Mouse (Mus musculus): ENCODE results near the gene Nbas. TPM values are rescaled to one million over a fixed set of nuclear protein-coding genes. Genes with fewer than 3 reads are reported as not detected.

Nbas gene
- polyA plus RNA-seq, 1 experiment from 2014 or later = 12.9 TPM

DNA sequence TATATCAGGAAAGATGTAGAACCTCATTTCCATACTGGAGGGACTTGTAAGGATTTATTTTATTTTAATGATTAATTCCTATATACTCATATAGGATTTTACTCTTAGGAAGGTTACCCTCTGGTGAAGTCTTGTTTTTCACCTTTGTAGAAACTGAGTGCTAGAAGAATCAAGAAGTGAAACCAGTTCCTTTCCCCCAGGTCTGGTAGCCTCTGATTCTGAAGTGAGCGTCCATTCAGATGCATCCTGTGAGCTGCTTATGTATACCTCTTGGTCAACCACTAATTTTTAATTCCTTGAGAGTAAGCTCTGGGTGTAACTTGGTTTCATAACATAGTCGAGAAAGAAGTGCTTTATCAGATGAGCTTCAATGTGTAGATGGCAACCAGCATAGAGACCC, 196.6 kb downstream of the Nbas start:
- no peak for ATAC-seq (ENCODE audit: insufficient number of reproducible peaks, low FRiP score, low TSS enrichment, low read depth)
- Histone ChIP-seq H3K36me3 (no peaks in the 10 kb centered on the region), H3K4me1 (0 out of 2 replicates have a peak, but pooled peaks cover 3% of the 10 kb centered on the region), H3K27me3 (no peaks in the 10 kb centered on the region), H3K27ac (replicated peaks) (no peak overlapping the region), H3K9ac (no peak overlapping the region), H3K4me2 (replicated peaks) (no peak overlapping the region), H3K4me3 (replicated peaks) (no peak overlapping the region), H3K9me3 (replicated peaks) (no peaks in the 10 kb centered on the region)
- WGBS = 91% methylated on average over 2 of the region's 2 CpGs

DNA sequence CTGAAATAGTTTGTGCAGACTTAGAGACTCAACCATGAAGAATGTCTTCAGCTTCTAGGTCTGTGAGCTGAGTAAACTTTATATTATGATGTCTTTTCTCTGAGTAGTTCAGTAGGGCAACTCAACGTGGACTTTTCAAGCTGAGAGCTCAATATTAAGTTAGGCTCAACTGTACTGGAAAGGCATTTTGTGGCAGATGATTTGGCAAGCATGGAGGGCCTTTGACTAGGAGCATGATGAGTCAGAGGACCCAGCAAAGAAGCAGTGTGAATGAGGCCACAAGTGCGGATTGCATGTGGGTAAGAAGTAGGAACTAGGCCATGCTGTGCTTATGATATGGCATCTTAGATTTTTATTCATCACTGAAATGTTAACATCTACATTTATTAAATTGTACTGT, 205.9 kb downstream of the Nbas start:
- Histone ChIP-seq H3K27me3 (no peaks in the 10 kb centered on the region), H3K4me3 (replicated peaks) (no peak overlapping the region), H3K9ac (no peak overlapping the region), H3K36me3 (0 out of 2 replicates have a peak, but pooled peaks cover 7% of the 10 kb centered on the region), H3K4me1 (no peaks in the 10 kb centered on the region), H3K9me3 (replicated peaks) (no peaks in the 10 kb centered on the region), H3K27ac (replicated peaks) (no peak overlapping the region), H3K4me2 (replicated peaks) (no peak overlapping the region)
- 88% methylated on average over 2 of the region's 2 CpGs for WGBS
- no peak for ATAC-seq (ENCODE audit: insufficient number of reproducible peaks, low FRiP score, low TSS enrichment, low read depth)

DNA sequence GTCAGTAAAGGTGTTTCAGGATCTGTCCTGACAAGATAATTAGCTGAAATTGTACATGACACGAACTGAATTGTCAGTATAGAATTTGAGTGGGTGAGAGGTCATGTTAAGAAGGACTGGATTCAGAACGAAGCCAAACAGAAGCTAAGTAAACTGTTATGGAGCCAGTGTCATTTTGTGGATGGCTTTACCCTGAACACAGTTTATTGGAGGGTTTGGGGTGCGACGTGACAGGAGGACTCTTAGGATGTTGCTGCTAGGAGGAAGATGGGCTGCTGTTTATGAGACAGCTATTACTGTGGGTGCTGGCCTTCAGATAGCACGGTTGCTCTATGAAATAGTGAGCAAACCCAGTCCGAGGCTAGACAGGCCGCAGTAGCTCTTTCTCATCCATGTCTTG, 210.2 kb downstream of the Nbas start:
- no peak overlapping the region for H3K4me2 ChIP-seq (replicated peaks)
- 76% methylated on average over 7 of the region's 7 CpGs for WGBS
- H3K9ac ChIP-seq = no peak overlapping the region
- no peak overlapping the region for H3K4me3 ChIP-seq (replicated peaks)
- H3K27me3 ChIP-seq = no peaks in the 10 kb centered on the region
- no peak for ATAC-seq (ENCODE audit: insufficient number of reproducible peaks, low FRiP score, low TSS enrichment, low read depth)
- H3K27ac ChIP-seq (replicated peaks) = no peak overlapping the region
- 0 out of 2 replicates have a peak, but pooled peaks cover 7% of the 10 kb centered on the region for H3K36me3 ChIP-seq
- H3K9me3 ChIP-seq (replicated peaks) = no peaks in the 10 kb centered on the region
- no peaks in the 10 kb centered on the region for H3K4me1 ChIP-seq

DNA sequence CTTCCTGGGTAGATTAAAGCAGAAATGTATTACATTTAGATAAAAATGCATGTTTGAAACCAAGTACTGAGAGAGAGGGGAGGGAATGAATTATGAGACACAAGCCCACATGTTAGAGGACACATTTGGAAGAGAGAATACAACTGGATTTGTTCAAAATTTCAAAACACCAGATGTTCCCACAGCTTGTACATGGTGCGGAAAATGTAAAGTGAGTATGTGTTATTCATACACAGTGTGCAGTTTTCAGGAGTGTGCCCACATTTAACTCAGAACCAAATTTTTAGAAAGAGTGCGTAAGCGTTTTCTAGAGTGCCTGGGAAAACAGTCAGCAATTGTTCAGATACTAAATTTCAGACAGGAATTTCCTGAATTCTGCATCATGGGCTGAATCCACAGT, 217.3 kb downstream of the Nbas start:
- Histone ChIP-seq H3K4me1 (no peaks in the 10 kb centered on the region), H3K27ac (replicated peaks) (no peak overlapping the region), H3K9me3 (replicated peaks) (no peaks in the 10 kb centered on the region), H3K4me3 (replicated peaks) (no peak overlapping the region), H3K27me3 (no peaks in the 10 kb centered on the region), H3K4me2 (replicated peaks) (no peak overlapping the region), H3K36me3 (no peaks in the 10 kb centered on the region), H3K9ac (no peak overlapping the region)
- 55% methylated on average over 3 of the region's 3 CpGs for WGBS
- no peak for ATAC-seq (ENCODE audit: insufficient number of reproducible peaks, low FRiP score, low TSS enrichment, low read depth)

DNA sequence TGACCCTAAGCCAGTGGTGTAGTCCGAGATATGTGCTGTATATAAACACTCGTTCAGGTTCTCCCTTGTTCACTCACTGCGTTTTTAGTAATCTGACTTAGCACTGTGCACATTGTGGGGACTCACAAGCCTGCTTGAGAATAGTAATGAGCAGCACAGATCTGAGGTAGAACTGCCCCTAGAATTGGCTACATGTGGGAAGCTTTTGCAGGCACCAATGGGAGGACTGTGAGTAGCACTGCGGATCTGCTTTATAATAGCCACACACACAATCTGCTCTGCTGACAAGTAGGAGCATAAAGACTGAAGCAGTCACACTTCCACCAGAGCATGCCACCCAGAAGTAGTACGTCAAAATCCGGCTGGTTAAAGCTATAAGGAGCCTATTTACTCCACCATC, 228.3 kb downstream of the Nbas start:
- no peak for ATAC-seq (ENCODE audit: insufficient number of reproducible peaks, low FRiP score, low TSS enrichment, low read depth)
- H3K4me1 ChIP-seq = no peaks in the 10 kb centered on the region
- no peak overlapping the region for H3K4me2 ChIP-seq (replicated peaks)
- H3K27me3 ChIP-seq = no peaks in the 10 kb centered on the region
- H3K36me3 ChIP-seq = no peaks in the 10 kb centered on the region
- no peak overlapping the region for H3K9ac ChIP-seq
- no peaks in the 10 kb centered on the region for H3K9me3 ChIP-seq (replicated peaks)
- no peak overlapping the region for H3K27ac ChIP-seq (replicated peaks)
- 87% methylated on average over 6 of the region's 6 CpGs for WGBS
- H3K4me3 ChIP-seq (replicated peaks) = no peak overlapping the region

DNA sequence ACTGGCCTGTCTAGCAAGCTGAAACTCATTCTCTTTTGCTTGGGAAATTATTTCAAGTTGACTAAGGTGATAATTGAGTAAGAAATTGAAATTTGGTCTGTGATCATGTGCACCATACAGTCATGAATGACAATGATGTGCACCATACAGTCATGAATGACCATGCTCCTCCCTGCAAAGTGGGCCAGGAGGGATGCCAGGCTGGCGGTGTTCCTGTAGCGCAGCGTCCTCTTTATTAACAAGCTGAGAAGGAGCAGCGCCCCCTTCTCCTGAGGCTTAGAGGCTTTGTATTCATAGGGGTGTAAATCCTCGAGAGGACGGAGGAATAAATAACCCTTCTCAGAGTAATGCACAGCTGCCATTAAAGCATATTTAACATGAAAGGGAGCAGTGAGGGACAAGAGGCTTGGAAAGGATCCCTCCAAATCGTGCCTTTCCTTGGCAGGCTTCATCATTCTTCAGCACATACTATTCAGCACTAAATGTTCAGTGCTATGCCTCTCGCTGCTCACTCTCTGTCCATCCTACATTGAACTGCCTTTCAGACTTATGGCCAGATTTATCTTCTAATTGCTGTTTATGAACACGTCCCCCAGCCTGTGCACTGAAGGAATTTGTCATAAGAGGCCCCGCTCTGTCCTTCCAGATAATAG, 230.4 kb downstream of the Nbas start:
- Histone ChIP-seq H3K9ac (no peak overlapping the region), H3K4me1 (no peaks in the 10 kb centered on the region), H3K4me3 (replicated peaks) (no peak overlapping the region), H3K27me3 (no peaks in the 10 kb centered on the region), H3K4me2 (replicated peaks) (no peak overlapping the region), H3K36me3 (no peaks in the 10 kb centered on the region), H3K9me3 (replicated peaks) (no peaks in the 10 kb centered on the region), H3K27ac (replicated peaks) (no peak overlapping the region)
- WGBS = 82% methylated on average over 10 of the region's 10 CpGs
- ATAC-seq (ENCODE audit: insufficient number of reproducible peaks, low FRiP score, low TSS enrichment, low read depth) = no peak

DNA sequence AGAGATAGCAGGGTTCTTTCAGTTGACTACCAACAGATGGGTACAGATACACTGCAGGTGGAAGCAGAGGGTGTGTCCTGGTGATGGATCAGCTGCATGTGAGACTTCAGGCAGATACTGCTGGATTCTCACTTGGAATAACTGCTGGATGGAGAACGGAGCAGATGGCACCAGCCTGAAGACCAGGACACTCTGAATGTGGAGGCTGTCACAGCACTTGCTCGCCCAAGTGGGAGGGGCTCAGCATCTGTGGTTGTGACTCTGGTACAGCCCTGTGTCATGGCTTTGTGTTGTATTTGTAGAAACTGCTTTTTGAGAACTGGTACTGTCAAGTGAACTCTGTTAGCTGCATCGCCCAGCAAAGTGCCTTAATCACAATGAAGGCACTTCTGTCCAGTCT, 231.3 kb downstream of the Nbas start:
- Histone ChIP-seq H3K9me3 (replicated peaks) (no peaks in the 10 kb centered on the region), H3K4me1 (no peaks in the 10 kb centered on the region), H3K4me2 (replicated peaks) (no peak overlapping the region), H3K9ac (no peak overlapping the region), H3K36me3 (no peaks in the 10 kb centered on the region), H3K4me3 (replicated peaks) (no peak overlapping the region), H3K27ac (replicated peaks) (no peak overlapping the region), H3K27me3 (no peaks in the 10 kb centered on the region)
- ATAC-seq (ENCODE audit: insufficient number of reproducible peaks, low FRiP score, low TSS enrichment, low read depth) = no peak
- WGBS = 87% methylated on average over 3 of the region's 3 CpGs

DNA sequence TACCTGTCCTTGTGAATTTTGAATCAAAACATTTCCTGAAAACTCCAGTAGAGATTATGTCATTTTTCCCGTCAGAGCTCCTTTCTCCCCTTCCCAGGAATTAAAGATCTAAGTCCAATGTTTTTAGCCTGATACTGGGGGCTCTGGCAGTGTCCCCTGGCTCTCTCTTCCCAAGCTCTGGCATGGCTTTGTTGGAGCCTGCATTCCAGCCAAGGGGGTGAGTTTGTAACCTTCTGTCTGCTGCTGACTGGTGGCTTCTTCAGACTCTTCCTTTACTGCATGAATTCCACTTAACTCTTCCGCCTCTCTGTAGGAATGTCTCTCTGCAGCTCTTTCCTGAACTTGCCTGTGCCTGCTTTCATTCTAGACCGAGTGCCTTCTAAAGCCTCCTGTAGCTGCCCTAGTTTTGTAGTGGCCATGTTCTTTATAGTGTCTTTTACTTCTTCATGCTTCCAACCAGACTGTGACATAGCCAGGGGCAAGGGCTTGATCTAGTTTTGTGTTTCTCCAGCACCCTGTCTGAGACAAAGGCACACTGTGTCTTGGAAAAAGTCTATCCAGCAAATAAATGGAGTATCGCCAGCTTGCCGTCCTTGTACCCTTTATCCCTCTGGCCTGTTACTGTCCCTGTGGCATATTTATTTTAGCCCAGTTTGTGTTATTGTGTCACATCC, 236.0 kb downstream of the Nbas start:
- 54% methylated on average over 5 of the region's 5 CpGs for WGBS
- H3K4me3 ChIP-seq (replicated peaks) = no peak overlapping the region
- no peaks in the 10 kb centered on the region for H3K4me1 ChIP-seq
- no peak overlapping the region for H3K9ac ChIP-seq
- H3K9me3 ChIP-seq (replicated peaks) = no peaks in the 10 kb centered on the region
- H3K27ac ChIP-seq (replicated peaks) = no peak overlapping the region
- H3K4me2 ChIP-seq (replicated peaks) = no peak overlapping the region
- H3K27me3 ChIP-seq = no peaks in the 10 kb centered on the region
- no peak for ATAC-seq (ENCODE audit: insufficient number of reproducible peaks, low FRiP score, low TSS enrichment, low read depth)
- no peaks in the 10 kb centered on the region for H3K36me3 ChIP-seq

DNA sequence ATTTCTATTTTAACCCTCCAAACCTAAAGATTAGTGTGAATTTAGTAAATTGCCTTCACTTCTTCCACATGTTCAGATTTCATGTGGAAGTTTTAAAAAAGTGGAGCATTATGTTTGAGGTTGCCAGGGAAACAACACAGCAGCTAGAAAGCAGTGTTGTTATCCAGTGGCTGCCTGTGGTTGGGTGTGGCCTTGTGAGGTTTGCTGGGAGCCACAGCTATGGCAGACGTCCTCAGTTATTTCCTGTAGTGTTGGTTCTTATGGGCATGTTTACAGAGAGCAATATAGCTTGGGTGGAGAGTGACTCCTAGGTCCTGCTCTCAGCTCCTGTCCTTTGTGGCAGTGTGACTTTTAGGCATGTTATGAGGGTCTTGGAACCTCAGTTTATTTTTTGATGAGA, 249.1 kb downstream of the Nbas start:
- H3K36me3 ChIP-seq = peaks cover 17% of the 10 kb centered on the region; the same call in 1 of the 2 replicates
- no peaks in the 10 kb centered on the region for H3K4me1 ChIP-seq
- H3K9me3 ChIP-seq (replicated peaks) = no peaks in the 10 kb centered on the region
- no peak overlapping the region for H3K4me2 ChIP-seq (replicated peaks)
- no peak overlapping the region for H3K4me3 ChIP-seq (replicated peaks)
- H3K27me3 ChIP-seq = no peaks in the 10 kb centered on the region
- WGBS = 16% methylated on average over 1 of the region's 1 CpGs
- no peak overlapping the region for H3K27ac ChIP-seq (replicated peaks)
- H3K9ac ChIP-seq = no peak overlapping the region
- 0 out of 2 replicates have a peak, but pooled peaks have one; percentile 47 for ATAC-seq (ENCODE audit: insufficient number of reproducible peaks, low FRiP score, low TSS enrichment, low read depth)

DNA sequence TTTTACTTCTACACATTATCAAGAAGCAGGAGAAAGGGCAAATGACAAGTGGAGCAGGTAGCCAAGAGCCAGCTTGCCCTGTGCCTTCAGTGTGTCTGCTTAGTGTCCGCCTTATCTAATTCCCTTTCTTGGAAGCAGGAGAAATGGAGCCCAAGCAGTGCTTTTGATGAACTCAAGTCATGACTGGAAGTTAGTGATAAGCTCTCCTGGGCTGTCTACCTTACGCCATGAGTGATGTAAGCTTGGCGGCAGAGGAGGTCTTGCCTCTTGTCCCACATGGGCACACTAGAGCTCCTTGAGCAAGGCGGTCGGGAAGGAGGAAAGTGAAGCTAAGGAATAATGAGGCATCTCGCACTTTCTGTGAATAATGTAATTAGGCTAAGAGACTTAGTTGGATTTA, 250.5 kb downstream of the Nbas start:
- ATAC-seq (ENCODE audit: insufficient number of reproducible peaks, low FRiP score, low TSS enrichment, low read depth) = no peak
- whole genome bisulfite sequencing = 93% methylated on average over 6 of the region's 6 CpGs
- H3K4me1 ChIP-seq = no peaks in the 10 kb centered on the region
- no peak overlapping the region for H3K27ac ChIP-seq (replicated peaks)
- H3K9me3 ChIP-seq (replicated peaks) = no peaks in the 10 kb centered on the region
- no peak overlapping the region for H3K9ac ChIP-seq
- no peak overlapping the region for H3K4me2 ChIP-seq (replicated peaks)
- no peak overlapping the region for H3K4me3 ChIP-seq (replicated peaks)
- peaks cover 17% of the 10 kb centered on the region; the same call in 1 of the 2 replicates for H3K36me3 ChIP-seq
- no peaks in the 10 kb centered on the region for H3K27me3 ChIP-seq

DNA sequence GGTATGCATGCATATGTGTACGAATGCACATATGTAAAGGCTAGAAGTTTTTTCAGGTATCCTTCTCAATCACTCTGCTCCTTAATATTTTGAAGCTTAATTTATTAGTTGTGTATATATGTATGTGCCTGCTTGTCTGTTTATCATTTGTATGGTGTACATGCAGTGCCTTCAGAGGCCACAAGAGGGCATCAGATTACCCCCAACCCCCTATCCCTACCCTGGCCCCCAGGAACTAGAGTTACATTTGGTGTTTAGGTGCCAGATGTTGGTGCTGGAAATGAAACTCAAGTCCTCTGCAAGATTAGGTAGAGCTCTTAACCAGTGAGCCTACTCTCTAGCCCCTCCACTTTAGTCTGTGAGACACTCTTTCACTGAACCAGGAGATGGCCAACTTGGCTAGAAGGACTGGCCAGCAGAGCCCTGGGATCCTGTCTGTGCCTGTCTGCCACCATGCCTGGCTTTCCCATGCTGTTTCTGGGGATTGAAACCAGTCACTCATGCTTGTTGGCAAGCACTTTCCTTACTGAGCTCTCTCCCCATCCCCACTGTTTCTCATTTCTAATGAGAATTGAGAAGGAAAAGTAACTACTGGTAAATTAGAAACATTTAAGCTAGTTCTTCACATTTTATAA, 263.9 kb downstream of the Nbas start:
- no peaks in the 10 kb centered on the region for H3K27me3 ChIP-seq
- no peaks in the 10 kb centered on the region for H3K4me1 ChIP-seq
- no peaks in the 10 kb centered on the region for H3K9me3 ChIP-seq (replicated peaks)
- no peak for ATAC-seq (ENCODE audit: insufficient number of reproducible peaks, low FRiP score, low TSS enrichment, low read depth)
- no peak overlapping the region for H3K4me3 ChIP-seq (replicated peaks)
- H3K4me2 ChIP-seq (replicated peaks) = no peak overlapping the region
- no peak overlapping the region for H3K27ac ChIP-seq (replicated peaks)
- no peaks in the 10 kb centered on the region for H3K36me3 ChIP-seq
- no peak overlapping the region for H3K9ac ChIP-seq
- 82% methylated on average over 1 of the region's 1 CpGs for WGBS
